Mouse (Mus musculus): ENCODE data around the gene Braf. TPM values are rescaled to one million over a fixed set of nuclear protein-coding genes. Genes with fewer than 3 reads are reported as not detected.
A peak's percentile ranks its signal among the peaks of the same experiment; 100 is the strongest.

Gene Braf
- polyA plus RNA-seq, 1 experiment from 2014 or later: 23.6 TPM

DNA sequence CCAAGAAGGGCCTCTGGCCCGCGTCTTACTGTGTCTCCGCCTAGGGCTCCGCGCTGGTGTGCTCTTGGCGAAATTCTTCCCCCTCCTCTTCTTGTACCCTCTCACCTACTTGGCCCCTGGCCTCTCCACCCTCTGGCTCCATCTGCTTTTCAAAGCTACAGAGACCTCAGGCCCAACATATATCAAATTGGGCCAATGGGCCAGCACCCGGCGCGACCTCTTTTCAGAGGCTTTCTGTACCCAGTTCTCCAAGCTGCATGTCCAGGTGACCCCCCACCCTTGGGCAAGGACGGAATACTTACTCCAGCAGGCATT, 150.8 kb downstream of the Braf start:
- no peaks in the 10 kb centered on the region for H3K27me3 ChIP-seq
- no peaks in the 10 kb centered on the region for H3K9me3 ChIP-seq
- ATAC-seq (ENCODE audit: low FRiP score, low read depth): no peak; the same call in 1 of the 2 replicates
- H3K4me1 ChIP-seq (replicated peaks): peaks cover 17% of the 10 kb centered on the region
- 18% methylated on average over 10 of the region's 10 CpGs for WGBS
- peak overlapping the region; percentile 77 for H3K4me2 ChIP-seq
- H3K27ac ChIP-seq (replicated peaks): peak overlapping the region; percentile 96
- H3K4me3 ChIP-seq: peak overlapping the region; percentile 81
- H3K9ac ChIP-seq: peak overlapping the region; percentile 89
- H3K36me3 ChIP-seq: peaks cover 30% of the 10 kb centered on the region

DNA sequence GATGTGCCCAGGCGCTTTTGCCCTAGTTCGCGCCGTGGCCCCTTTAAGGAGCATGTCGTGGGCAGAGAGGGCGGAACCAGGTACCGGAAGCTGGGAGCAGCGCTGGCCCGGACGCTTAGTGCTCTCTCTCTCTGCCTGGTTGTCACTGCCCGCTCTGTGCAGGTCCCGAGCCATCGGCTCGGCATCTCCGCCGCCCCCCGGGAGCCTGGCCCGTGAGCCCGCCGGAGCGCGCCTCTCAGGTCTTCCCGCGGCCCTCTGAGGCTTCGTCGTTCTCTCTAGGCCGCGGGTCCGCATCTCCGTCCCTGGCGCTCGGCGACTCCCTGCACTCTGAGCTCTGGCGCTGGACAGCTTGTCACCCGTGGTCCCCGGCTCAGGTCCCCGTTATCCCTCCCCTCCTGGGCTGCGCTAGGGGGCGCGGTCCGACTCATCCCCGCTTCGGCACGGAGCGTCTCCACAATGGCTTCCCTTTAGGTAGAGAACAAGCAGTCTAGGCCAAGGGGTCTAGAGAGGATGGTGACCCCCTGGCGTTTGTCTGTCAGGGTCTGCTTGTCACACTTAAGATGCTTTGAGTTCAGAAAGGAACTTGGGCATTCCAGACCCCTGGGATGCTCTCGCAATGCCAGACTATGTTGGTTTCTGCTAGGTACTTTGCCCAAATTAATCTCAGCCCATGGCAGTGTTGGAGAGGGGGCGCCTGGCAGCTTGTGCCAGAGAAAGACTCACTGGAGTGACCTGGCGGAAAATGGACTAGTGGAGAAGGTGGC, 151.3 kb downstream of the Braf start, which contains the start of gene Adck2:
TSS of gene Adck2 (plus strand) at position 83 of the 764 bp plus-strand sequence.
- no peaks in the 10 kb centered on the region for H3K9me3 ChIP-seq
- H3K9ac ChIP-seq: peak within 1 kb of the TSS; percentile 89
- WGBS: under 1% methylated on average over 49 of the region's 49 CpGs
- peak; percentile 96 for ATAC-seq (ENCODE audit: low FRiP score, low read depth)
- no peaks in the 10 kb centered on the region for H3K27me3 ChIP-seq
- H3K4me2 ChIP-seq: peak within 1 kb of the TSS; percentile 77
- H3K36me3 ChIP-seq: peaks cover 26% of the 10 kb centered on the region
- H3K4me3 ChIP-seq: peak within 1 kb of the TSS; percentile 81
- H3K4me1 ChIP-seq (replicated peaks): peaks cover 17% of the 10 kb centered on the region
- peak within 1 kb of the TSS; percentile 96 for H3K27ac ChIP-seq (replicated peaks)

DNA sequence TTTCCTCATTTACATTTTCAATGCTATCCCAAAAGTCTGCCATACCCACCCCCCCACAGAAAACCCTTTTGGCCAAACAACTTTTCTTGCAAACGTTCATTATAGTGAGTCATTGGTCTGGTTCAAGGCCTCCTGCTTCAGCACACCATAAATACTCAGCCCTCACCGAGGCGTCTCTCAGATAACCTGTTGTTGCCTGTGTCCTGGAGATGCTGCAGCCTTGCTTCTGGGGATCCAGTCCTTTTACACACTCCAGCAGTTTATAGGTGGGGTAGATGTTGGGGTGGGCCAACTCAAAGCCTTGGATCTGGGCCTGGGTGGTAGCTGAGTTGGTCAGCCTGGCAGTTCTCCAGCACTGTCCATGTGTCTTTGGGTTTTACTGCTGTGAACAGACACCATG, 154.8 kb downstream of the Braf start:
- no peak overlapping the region for H3K4me3 ChIP-seq
- H3K27ac ChIP-seq (replicated peaks): no peak overlapping the region
- H3K9me3 ChIP-seq: no peaks in the 10 kb centered on the region
- H3K4me2 ChIP-seq: no peak overlapping the region
- no peaks in the 10 kb centered on the region for H3K27me3 ChIP-seq
- ATAC-seq (ENCODE audit: low FRiP score, low read depth): no peak
- WGBS: 76% methylated on average over 3 of the region's 3 CpGs
- H3K9ac ChIP-seq: no peak overlapping the region
- no peaks in the 10 kb centered on the region for H3K36me3 ChIP-seq
- H3K4me1 ChIP-seq (replicated peaks): peaks cover 16% of the 10 kb centered on the region

DNA sequence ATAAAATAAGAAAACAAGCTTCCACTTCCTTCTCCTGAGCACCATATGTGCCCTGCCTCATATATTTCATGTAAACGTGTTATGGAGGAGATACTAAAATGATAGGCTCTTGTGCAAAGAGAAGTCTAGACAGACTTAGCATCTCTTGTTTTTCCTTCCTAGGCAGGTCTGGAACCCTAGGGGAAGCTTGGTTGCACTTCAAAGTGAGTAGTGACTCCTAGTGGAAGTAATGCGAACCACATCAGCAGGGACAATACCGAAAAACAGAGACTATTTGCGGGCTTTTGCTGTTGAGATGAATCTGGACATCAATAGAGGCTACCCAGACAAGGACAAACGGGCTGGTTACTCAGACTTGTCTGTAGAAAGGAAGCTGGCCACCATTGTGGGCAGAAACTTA, 157.7 kb downstream of the Braf start:
- H3K9me3 ChIP-seq: no peaks in the 10 kb centered on the region
- H3K4me1 ChIP-seq (replicated peaks): no peaks in the 10 kb centered on the region
- no peaks in the 10 kb centered on the region for H3K36me3 ChIP-seq
- H3K27ac ChIP-seq (replicated peaks): no peak overlapping the region
- H3K4me3 ChIP-seq: no peak overlapping the region
- ATAC-seq (ENCODE audit: low FRiP score, low read depth): no peak
- no peaks in the 10 kb centered on the region for H3K27me3 ChIP-seq
- WGBS: 16% methylated on average over 5 of the region's 5 CpGs
- H3K9ac ChIP-seq: no peak overlapping the region
- no peak overlapping the region for H3K4me2 ChIP-seq

DNA sequence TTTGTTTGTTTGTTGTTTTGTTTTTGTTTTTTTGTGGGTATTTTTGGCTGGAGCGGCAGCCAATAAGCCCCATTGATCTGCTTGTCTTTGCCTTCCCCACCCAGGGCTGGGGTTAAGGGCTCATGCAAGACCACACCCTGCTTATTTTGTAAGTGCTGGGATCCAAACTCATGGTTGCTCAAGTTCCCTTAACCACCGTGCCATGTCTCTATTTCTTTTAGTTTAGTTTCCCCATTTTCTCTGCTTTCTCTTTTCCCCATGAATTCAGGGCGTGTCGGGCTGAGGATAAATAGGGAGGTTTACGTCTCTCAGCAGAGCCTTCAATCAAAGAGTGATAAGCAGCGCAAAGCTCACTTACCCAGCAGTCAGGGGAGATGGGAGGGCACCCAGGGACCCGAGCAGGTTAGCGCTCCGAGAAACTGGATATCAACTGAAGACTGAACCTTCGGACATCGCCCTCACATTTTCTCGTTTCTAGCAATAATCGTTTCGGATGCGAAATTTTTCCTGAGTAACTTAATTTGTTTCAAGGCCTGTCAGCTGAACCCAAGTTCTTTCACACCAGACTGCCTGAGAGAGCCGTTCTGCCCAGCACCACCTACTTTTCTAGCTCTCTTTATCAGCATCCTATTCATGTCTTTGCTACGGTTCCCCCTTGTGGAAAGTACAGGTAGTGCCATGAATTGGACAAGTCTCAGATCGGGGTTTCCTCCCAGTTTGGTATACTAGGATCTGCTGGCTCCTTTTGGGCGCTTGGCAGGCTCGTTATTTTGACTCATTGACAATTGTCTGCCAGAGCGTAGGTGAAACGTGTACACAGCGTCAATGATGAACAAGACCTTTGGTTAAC, 162.9 kb downstream of the Braf start:
- no peak overlapping the region for H3K4me3 ChIP-seq
- WGBS: 18% methylated on average over 23 of the region's 23 CpGs
- peak; percentile 33; the same call in 1 of the 2 replicates for ATAC-seq (ENCODE audit: low FRiP score, low read depth)

DNA sequence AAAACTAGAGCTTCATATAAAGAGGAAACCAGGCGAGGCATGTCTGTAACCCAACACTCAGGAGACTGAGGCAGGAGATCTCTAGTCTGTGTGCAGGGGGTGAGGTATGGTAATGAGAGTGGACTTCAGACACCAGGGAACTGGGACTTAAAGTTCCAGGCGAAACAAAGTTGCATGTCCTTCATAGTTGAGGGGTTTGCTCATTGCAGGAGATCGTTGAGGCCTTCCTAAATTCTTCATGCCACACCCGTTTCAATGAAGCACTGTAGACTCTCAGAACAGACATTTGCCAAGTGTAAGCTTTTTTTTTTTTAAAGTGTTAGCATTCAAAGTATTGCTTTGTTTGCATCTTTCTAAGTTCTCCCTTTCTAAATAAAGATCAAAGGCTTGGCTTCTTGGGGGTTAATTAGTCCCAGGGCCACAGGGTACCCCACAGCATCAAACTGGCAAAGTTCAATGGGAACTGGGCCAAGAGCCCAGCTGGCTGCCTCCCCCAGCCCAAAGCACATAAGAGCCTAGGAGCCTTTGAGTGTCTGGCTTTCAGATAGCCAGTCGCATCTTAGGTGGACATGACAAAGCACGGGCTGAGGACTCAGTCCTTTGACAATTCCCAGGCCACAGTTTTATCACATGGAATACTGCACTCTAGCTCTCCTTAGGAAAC, 165.9 kb downstream of the Braf start:
- WGBS: 41% methylated on average over 6 of the region's 6 CpGs
- no peaks in the 10 kb centered on the region for H3K9me3 ChIP-seq
- no peaks in the 10 kb centered on the region for H3K27me3 ChIP-seq
- H3K4me2 ChIP-seq: no peak overlapping the region
- H3K9ac ChIP-seq: no peak overlapping the region
- H3K4me1 ChIP-seq (replicated peaks): peaks cover 49% of the 10 kb centered on the region
- ATAC-seq (ENCODE audit: low FRiP score, low read depth): no peak
- H3K36me3 ChIP-seq: no peaks in the 10 kb centered on the region
- H3K27ac ChIP-seq (replicated peaks): peak overlapping the region; percentile 10; the same call in 1 of the 2 replicates
- no peak overlapping the region for H3K4me3 ChIP-seq

More for the DNA sequence above, 162.9 kb downstream of the Braf start:
- peaks cover 24% of the 10 kb centered on the region for H3K4me1 ChIP-seq (replicated peaks)
- H3K4me2 ChIP-seq: peak overlapping the region; percentile 40
- no peaks in the 10 kb centered on the region for H3K36me3 ChIP-seq
- no peak overlapping the region for H3K27ac ChIP-seq (replicated peaks)
- H3K27me3 ChIP-seq: no peaks in the 10 kb centered on the region
- no peaks in the 10 kb centered on the region for H3K9me3 ChIP-seq
- H3K9ac ChIP-seq: no peak overlapping the region

DNA sequence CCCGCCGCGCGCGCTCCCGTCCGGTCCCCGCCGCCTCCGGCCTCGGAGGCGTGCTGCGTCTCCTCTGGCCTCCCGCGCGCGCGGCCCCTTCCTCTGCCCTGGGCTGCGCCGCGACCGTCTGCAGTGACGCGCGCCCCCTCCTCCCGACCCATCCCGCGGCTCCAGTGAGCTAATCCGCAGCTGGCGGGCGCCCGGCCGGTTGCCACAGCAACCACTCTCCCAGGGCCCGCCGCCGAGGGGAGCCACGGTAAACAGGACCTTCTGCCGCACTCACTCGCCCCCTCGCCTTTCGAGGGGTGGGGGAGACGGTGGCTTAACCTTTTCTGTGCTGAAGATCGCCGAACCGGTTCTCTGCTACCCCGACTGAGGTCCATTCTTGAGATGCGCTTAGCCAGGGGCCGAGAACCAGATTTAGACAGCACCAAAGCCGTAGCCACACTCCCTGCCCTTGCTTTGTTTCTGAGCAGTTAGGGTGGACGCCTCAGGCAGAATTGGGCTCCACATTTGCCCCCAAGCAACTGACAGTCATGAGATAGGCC, 167.5 kb downstream of the Braf start, which contains the start of gene Dennd2a:
TSS of gene Dennd2a (minus strand) at position 145 of the 539 bp plus-strand sequence.
- ATAC-seq (ENCODE audit: low FRiP score, low read depth): peak; percentile 95
- WGBS: under 1% methylated on average over 38 of the region's 50 CpGs
- peak within 1 kb of the TSS; percentile 91 for H3K27ac ChIP-seq (replicated peaks)
- H3K27me3 ChIP-seq: no peaks in the 10 kb centered on the region
- H3K4me3 ChIP-seq: peak within 1 kb of the TSS; percentile 87
- peak within 1 kb of the TSS; percentile 71 for H3K4me2 ChIP-seq
- H3K4me1 ChIP-seq (replicated peaks): peaks cover 52% of the 10 kb centered on the region
- H3K9me3 ChIP-seq: no peaks in the 10 kb centered on the region
- no peaks in the 10 kb centered on the region for H3K36me3 ChIP-seq
- H3K9ac ChIP-seq: peak within 1 kb of the TSS; percentile 87

DNA sequence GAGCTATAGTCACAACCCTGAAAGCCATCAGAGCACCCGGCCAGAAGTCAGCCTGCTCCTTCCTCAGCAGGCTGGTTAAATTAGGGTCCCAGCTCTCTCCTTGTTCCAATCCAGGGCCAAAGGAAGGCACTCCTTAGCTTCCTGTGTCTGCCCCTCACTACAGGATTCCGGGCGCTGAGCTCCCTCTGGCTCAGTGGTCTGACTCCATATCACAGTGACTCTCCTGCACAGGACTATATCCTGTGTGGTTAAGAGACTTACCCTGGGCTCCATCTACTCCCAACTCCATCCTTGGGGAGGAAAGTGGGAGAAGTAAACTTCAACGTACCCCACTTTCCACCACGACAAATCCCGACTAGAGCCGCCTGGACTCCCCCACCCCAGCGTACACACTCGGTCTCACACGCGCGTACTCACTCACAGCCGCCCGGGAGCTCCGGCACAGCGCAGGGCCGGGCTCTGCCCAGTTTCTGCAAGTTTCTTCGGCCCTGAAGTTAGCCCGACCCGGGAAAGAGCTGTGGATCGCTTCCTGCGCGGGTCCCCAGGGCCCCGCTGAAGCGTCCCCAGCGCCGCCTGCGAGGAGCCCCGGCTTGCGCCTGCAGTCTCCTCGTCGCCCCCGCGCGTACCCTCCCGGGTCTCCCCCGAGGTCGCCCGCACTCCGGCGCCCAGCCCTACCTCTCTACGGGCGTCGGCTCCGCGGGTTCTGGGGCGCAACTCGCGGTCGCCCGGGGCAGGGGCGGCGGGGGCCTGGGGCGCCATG, 168.2 kb downstream of the Braf start:
- Histone ChIP-seq H3K4me2 (peak overlapping the region; percentile 71), H3K27ac (replicated peaks) (peak overlapping the region; percentile 91), H3K9me3 (no peaks in the 10 kb centered on the region), H3K27me3 (no peaks in the 10 kb centered on the region), H3K36me3 (no peaks in the 10 kb centered on the region), H3K4me3 (peak overlapping the region; percentile 87), H3K9ac (peak overlapping the region; percentile 87), H3K4me1 (replicated peaks) (peaks cover 52% of the 10 kb centered on the region)
- ATAC-seq (ENCODE audit: low FRiP score, low read depth): peak; percentile 76
- under 1% methylated on average over 52 of the region's 54 CpGs for WGBS

DNA sequence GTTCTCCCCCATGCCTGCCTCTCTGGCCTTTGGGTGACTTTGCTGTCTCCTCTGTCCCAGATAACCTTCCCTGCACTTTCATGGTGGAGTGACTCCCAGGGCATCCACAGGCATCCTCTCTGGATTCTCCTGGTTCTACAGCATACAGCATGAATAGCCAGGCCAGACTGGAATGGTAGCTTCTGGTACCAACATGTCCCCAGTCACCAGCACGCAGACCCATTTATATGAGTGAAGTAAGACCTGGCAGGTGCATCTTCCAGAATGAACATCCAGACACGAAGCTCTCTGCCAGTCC, 169.7 kb downstream of the Braf start:
- ATAC-seq (ENCODE audit: low FRiP score, low read depth): no peak
- no peaks in the 10 kb centered on the region for H3K27me3 ChIP-seq
- no peaks in the 10 kb centered on the region for H3K36me3 ChIP-seq
- H3K4me3 ChIP-seq: peak overlapping the region; percentile 87
- 48% methylated on average over 2 of the region's 2 CpGs for WGBS
- peak overlapping the region; percentile 71 for H3K4me2 ChIP-seq
- H3K9ac ChIP-seq: peak overlapping the region; percentile 21; the same call in 1 of the 2 replicates
- peaks cover 52% of the 10 kb centered on the region for H3K4me1 ChIP-seq (replicated peaks)
- H3K27ac ChIP-seq (replicated peaks): peak overlapping the region; percentile 47
- no peaks in the 10 kb centered on the region for H3K9me3 ChIP-seq

DNA sequence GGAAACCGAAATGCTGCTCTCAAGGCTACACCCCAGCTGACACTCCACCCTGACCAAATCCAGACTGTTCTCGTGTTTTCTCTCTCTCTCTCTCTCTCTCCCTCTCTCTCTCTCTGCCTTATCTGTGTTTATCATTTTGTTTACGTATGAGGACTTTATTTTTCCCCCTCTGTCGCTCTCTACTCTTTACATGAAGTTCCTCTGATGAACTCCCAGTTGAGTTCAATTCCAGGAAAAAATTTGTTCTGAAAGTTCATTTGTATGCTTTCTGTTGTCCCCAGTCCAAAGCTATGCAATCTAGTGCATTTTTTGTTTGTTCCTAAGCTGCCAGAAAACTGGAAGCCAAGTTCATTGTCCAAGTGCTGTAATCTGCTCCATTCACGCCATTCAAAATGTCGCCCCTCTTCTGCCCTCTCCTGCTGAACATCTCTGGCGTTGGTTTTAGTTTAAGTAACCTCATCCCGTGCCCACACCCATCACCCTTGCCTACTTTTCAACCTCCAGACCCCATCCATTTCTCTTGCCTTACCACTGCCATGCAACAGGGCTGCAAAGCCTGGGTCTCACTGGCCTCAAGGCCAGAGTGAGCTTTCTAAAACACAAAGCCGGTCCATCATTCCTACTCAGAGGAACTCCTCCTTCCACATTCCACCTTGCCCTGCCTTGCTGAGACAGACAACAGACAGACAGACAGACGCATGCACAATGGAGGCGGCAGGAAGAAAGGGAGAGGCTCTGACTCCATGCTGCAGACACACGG, 170.2 kb downstream of the Braf start:
- 51% methylated on average over 12 of the region's 12 CpGs for WGBS
- no peaks in the 10 kb centered on the region for H3K36me3 ChIP-seq
- peak overlapping the region; percentile 21; the same call in 1 of the 2 replicates for H3K9ac ChIP-seq
- H3K4me3 ChIP-seq: peak overlapping the region; percentile 87
- ATAC-seq (ENCODE audit: low FRiP score, low read depth): no peak
- no peaks in the 10 kb centered on the region for H3K27me3 ChIP-seq
- no peaks in the 10 kb centered on the region for H3K9me3 ChIP-seq
- peaks cover 52% of the 10 kb centered on the region for H3K4me1 ChIP-seq (replicated peaks)
- peak overlapping the region; percentile 71 for H3K4me2 ChIP-seq
- H3K27ac ChIP-seq (replicated peaks): peak overlapping the region; percentile 47

All from hindbrain, embryonic 15.5 days (tissue).